Mouse (Mus musculus) frontal cortex, postnatal 25 days (tissue): ENCODE data around the gene Mpp3.

Experiments used
- DNase-seq, 2 experiments: peaks; one replicate each; pipeline ENCODE4 v3.0.0; 2022; ENCODE audit warnings: low spot score in 2 of 2

Gene Mpp3

GRCm38 (mm10) chr11:101979140-101979539, 49.1 kb downstream of the Mpp3 start:
- DNase-seq, result no peak

- no peak for DNase-seq
These were observed 51.3 kb downstream of the Mpp3 start for GRCm38 (mm10) chr11:101976949-101977348.

- DNase-seq, result no peak
These were observed 53.3 kb downstream of the Mpp3 start for GRCm38 (mm10) chr11:101974923-101975322.

- no peak for DNase-seq
These were observed 54.1 kb downstream of the Mpp3 start for GRCm38 (mm10) chr11:101974181-101974580.

- no peak for DNase-seq
These were observed 54.8 kb downstream of the Mpp3 start for GRCm38 (mm10) chr11:101973496-101973895.

GRCm38 (mm10) chr11:101972651-101973050, 55.6 kb downstream of the Mpp3 start:
- no peak for DNase-seq

- DNase-seq, result no peak
These were observed 56.2 kb downstream of the Mpp3 start for GRCm38 (mm10) chr11:101972097-101972496.

GRCm38 (mm10) chr11:101971410-101971809, 56.9 kb downstream of the Mpp3 start:
- no peak for DNase-seq

GRCm38 (mm10) chr11:101969835-101970234, 58.4 kb downstream of the Mpp3 start:
- DNase-seq, result no peak

- DNase-seq, result peak; percentile 76 to 81
These were observed 59.5 kb downstream of the Mpp3 start for GRCm38 (mm10) chr11:101968791-101969190.

- DNase-seq, result no peak
These were observed 60.0 kb downstream of the Mpp3 start for GRCm38 (mm10) chr11:101968311-101968710.

GRCm38 (mm10) chr11:101966965-101967614, 61.2 kb downstream of the Mpp3 start, which contains the start of gene Sost:
Gene Sost (minus strand): TSS chr11:101967015.
- DNase-seq, result no peak

- DNase-seq, result no peak
These were observed 62.7 kb downstream of the Mpp3 start for GRCm38 (mm10) chr11:101965553-101965952.

- DNase-seq, result no peak
These were observed 63.6 kb downstream of the Mpp3 start for GRCm38 (mm10) chr11:101964647-101965046.

GRCm38 (mm10) chr11:101963473-101964291, 64.6 kb downstream of the Mpp3 start:
- DNase-seq, result no peak

GRCm38 (mm10) chr11:101963043-101963442, 65.2 kb downstream of the Mpp3 start:
- DNase-seq, result no peak

- DNase-seq, result no peak
These were observed 70.8 kb downstream of the Mpp3 start for GRCm38 (mm10) chr11:101957476-101957875.

- no peak for DNase-seq
These were observed 74.8 kb downstream of the Mpp3 start for GRCm38 (mm10) chr11:101953441-101953840.

- no peak for DNase-seq
These were observed 75.5 kb downstream of the Mpp3 start for GRCm38 (mm10) chr11:101952541-101953341.

- no peak for DNase-seq
These were observed 78.2 kb downstream of the Mpp3 start for GRCm38 (mm10) chr11:101950021-101950420.
